Mouse (Mus musculus) lung, adult 2 months (tissue): ENCODE results near the gene Xlr4a.

Source experiments
- CTCF ChIP-seq: fragments of 200-500 bp; IDR thresholded peaks from 2 replicates; pipeline ENCODE4 v1.5.1; 2011; ENCODE audit warnings: mild to moderate bottlenecking, low read length, control low read depth; ENCODE audit not compliant: insufficient read depth
- POLR2A ChIP-seq: fragments of 200-500 bp; IDR thresholded peaks from 2 replicates; pipeline ENCODE4 v1.6.1; 2011; ENCODE audit warnings: low read depth, mild to moderate bottlenecking, control low read depth, low read length, borderline replicate concordance; ENCODE audit errors: extremely low read depth

GRCm38 (mm10) chrX:73062323-73062722 is 20.0 kb downstream of the Xlr4a start:
- TF ChIP-seq CTCF (no peak), POLR2A (no peak)
